Mouse (Mus musculus) regulatory T cell (primary cell): Measurements from ENCODE around the gene Olfr768.
"Not testable (repeated sequence)": the region's sequence is repeated elsewhere in the genome, so short reads cannot be mapped to it uniquely, and the experiment has no call there.

Experiments
- in situ Hi-C: fragments of 300-600 bp; cut with MboI, MseI; formaldehyde crosslinking; loops from one replicate; pipeline ENCODE4 v1.15.1; 2025; ENCODE audit warnings: high pct_unique_total_duplicates

Olfr768 gene

GRCm38 (mm10) chr10:129099275-129099674 lies at the start of gene Olfr768:
Olfr768 (minus strand) TSS chr10:129099375.
- in situ Hi-C loops, result no loop called here

GRCm38 (mm10) chr10:129138898-129139297 lies 39.7 kb upstream of the Olfr768 start, which contains the start of gene Olfr770:
Olfr770 (minus strand) TSS chr10:129138998.
- in situ Hi-C loops, result no loop called here

- in situ Hi-C loops, result no loop called here
Observed at GRCm38 (mm10) chr10:129117761-129118160, 18.6 kb upstream of the Olfr768 start, which contains the start of gene Olfr769. Olfr769 (minus strand) TSS chr10:129117861.

GRCm38 (mm10) chr10:129115146-129115545 lies 16.0 kb upstream of the Olfr768 start:
- in situ Hi-C loops, result no loop called here

- in situ Hi-C loops, result no loop called here
Observed at GRCm38 (mm10) chr10:129101231-129101630, 2.1 kb upstream of the Olfr768 start.

GRCm38 (mm10) chr10:129082810-129083209 lies 16.4 kb downstream of the Olfr768 start, which contains the start of gene Olfr767:
Olfr767 (minus strand) TSS chr10:129082910.
- in situ Hi-C loops, result not testable (repeated sequence)

- in situ Hi-C loops, result no loop called here
Observed at GRCm38 (mm10) chr10:129068877-129069276, 30.3 kb downstream of the Olfr768 start, which contains the start of gene Olfr766-ps1. Olfr766-ps1 (minus strand) TSS chr10:129068977.

- in situ Hi-C loops, result not testable (repeated sequence)
Observed at GRCm38 (mm10) chr10:129049898-129050297, 49.3 kb downstream of the Olfr768 start, which contains the start of gene Olfr765. Olfr765 (minus strand) TSS chr10:129049998.
